Mouse (Mus musculus): ENCODE results near the gene Mettl21c.

DNA sequence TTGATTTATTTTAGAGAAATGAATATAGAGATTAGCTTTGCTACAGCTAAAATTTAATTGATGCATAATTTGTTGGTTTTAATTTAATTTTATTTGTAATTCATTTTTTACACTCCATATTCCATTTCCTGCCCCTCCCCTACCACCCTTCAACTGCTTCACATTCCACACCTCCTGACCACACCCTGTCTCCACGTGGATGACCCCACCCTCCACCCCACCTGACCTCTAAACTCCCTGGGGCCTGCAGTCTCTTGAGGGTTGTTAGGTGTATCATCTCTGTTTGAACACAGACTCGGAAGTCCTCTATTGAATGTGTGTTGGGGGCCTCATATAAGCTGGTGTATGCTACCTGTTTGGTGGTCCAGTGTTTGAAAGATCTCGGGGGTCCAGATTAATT lies 48.7 kb downstream of the Mettl21c start:
- no peak for TF ChIP-seq CTCF (IDR thresholded peaks at IDR 0.05; ENCODE audit: borderline replicate concordance, insufficient read depth, low read length)
- no peak for TF ChIP-seq POLR2A (IDR thresholded peaks at IDR 0.05; ENCODE audit: low read depth, low read length)
